Mouse (Mus musculus): ENCODE measurements around the gene Myl7. TPM values are rescaled to one million over a fixed set of nuclear protein-coding genes. Genes with fewer than 3 reads are reported as not detected.

The Myl7 gene
- polyA plus RNA-seq, 1 experiment from 2014 or later = 3.6 TPM

DNA sequence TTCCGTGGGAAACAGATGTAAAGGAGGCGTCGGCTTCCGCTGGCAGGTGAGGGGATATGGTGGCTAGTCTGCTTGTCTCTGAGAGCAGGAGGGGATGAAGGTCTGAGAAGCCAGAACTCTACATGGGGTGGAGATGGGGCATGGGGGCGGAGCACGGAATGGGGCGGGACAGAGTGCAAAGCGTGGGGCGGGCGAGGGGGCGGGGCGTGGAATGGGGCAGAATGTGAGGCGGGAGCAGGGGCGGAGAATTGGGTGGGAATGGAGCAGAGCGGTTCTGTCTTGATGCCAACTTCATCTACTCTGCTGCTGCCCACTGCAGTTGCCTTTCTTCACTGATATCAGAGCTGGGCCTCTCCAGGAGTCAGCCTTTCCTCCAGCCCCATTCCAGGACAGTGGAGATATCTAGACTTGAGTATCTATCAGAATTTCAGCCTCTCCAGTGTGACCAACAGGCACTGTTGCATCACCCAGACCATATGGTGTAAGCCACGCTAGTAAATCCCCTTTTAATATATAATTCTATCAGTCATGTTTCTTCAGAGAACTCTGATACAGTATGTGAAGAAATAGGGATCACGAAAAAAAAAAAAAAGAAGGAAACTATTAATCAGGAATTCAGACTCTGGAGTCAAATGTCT lies 21.9 kb upstream of the Myl7 start:
- H3K9me3 ChIP-seq (ENCODE audit: control insufficient read depth, low read length) = no peaks in the 10 kb centered on the region
- H3K27me3 ChIP-seq (ENCODE audit: control insufficient read depth, insufficient read depth, low read length) = no peaks in the 10 kb centered on the region
- DNase-seq (ENCODE audit: low spot score) (no peak), ATAC-seq (ENCODE audit: insufficient number of reproducible peaks, low FRiP score, low TSS enrichment, low read depth) (no peak)
- WGBS = 30% methylated on average over 17 of the region's 17 CpGs
- H3K27ac ChIP-seq (replicated peaks; ENCODE audit: low read depth, low read length) = no peak overlapping the region
- no peaks in the 10 kb centered on the region for H3K4me1 ChIP-seq (ENCODE audit: control insufficient read depth, insufficient read depth, low read length)
- no peak overlapping the region for H3K4me2 ChIP-seq (ENCODE audit: low read depth, severe bottlenecking)
- H3K36me3 ChIP-seq (ENCODE audit: control insufficient read depth, insufficient read depth, low read length) = no peaks in the 10 kb centered on the region
- no peak overlapping the region for H3K9ac ChIP-seq (ENCODE audit: low read length)
- no peak overlapping the region for H3K4me3 ChIP-seq (ENCODE audit: low read depth, low read length)

DNA sequence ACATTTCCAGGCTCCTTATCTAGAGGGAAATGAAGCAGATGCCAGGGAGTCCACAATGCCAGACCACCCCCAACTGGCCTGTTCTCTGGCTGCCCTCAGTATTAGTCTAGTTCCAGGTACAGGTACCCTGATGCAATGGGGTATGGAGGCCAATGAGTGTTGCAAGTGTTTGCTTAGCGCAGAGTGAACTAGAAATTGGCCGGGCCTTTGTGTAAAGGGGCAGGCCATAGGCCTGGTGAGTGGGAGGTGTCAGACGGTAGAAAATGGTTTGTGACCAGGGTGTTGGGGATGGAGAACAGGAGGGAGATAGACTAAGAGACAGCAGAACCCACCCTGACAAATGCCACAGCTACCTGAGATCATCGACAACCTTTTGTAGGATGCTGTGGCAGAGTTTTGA lies 21.0 kb upstream of the Myl7 start:
- no peaks in the 10 kb centered on the region for H3K36me3 ChIP-seq (ENCODE audit: control insufficient read depth, insufficient read depth, low read length)
- no peak overlapping the region for H3K4me3 ChIP-seq (ENCODE audit: low read depth, low read length)
- H3K4me1 ChIP-seq (ENCODE audit: control insufficient read depth, insufficient read depth, low read length) = no peaks in the 10 kb centered on the region
- H3K27ac ChIP-seq (replicated peaks; ENCODE audit: low read depth, low read length) = no peak overlapping the region
- H3K4me2 ChIP-seq (ENCODE audit: low read depth, severe bottlenecking) = no peak overlapping the region
- DNase-seq (ENCODE audit: low spot score) = no peak
- H3K27me3 ChIP-seq (ENCODE audit: control insufficient read depth, insufficient read depth, low read length) = no peaks in the 10 kb centered on the region
- no peaks in the 10 kb centered on the region for H3K9me3 ChIP-seq (ENCODE audit: control insufficient read depth, low read length)
- H3K9ac ChIP-seq (ENCODE audit: low read length) = no peak overlapping the region
- ATAC-seq (ENCODE audit: insufficient number of reproducible peaks, low FRiP score, low TSS enrichment, low read depth) = no peak
- WGBS = 94% methylated on average over 4 of the region's 4 CpGs

DNA sequence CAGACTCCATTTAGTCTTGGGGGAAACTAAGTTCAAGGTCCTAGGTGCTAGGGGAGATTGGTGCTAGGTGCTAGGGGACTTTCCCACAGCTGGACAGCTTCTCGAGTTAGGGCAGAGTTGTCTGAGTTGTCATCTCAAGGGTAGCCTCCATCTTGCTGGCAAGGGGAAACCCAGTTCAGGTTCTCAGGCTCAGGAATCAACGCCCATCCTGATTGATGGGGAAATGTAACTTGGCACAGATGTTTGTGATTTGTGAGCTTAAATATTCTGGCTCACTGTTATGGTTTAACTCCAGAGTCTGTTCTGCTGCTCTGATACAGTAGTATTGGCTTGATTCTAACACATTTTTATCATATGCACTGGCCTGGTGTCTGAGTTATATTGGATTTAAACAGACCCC lies 19.5 kb upstream of the Myl7 start:
- Histone ChIP-seq H3K4me1 (ENCODE audit: control insufficient read depth, insufficient read depth, low read length) (no peaks in the 10 kb centered on the region), H3K27ac (replicated peaks; ENCODE audit: low read depth, low read length) (no peak overlapping the region), H3K4me3 (ENCODE audit: low read depth, low read length) (no peak overlapping the region), H3K27me3 (ENCODE audit: control insufficient read depth, insufficient read depth, low read length) (no peaks in the 10 kb centered on the region), H3K4me2 (ENCODE audit: low read depth, severe bottlenecking) (no peak overlapping the region), H3K9me3 (ENCODE audit: control insufficient read depth, low read length) (no peaks in the 10 kb centered on the region), H3K9ac (ENCODE audit: low read length) (no peak overlapping the region), H3K36me3 (ENCODE audit: control insufficient read depth, insufficient read depth, low read length) (no peaks in the 10 kb centered on the region)
- DNase-seq (ENCODE audit: low spot score) (no peak), ATAC-seq (ENCODE audit: insufficient number of reproducible peaks, low FRiP score, low TSS enrichment, low read depth) (no peak)
- 67% methylated on average over 2 of the region's 2 CpGs for WGBS

DNA sequence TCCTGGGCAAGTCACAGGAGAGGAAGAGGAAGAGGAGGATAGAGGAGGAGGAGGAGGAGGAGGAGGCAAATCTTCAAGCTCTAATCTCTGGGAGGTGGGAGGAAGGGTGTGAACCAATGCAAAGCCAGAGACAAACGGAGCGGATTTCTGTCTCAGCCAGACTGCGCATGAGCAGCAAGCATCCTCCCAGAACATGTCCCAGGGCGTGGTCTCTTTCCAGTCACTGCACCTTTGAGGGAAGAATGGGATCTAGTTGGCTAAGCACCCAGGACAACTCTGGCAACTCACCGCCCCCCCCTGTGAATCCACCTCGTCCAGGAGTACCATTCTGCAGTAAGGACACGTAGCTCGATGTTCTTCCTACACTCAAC lies 17.6 kb upstream of the Myl7 start:
- Histone ChIP-seq H3K36me3 (ENCODE audit: control insufficient read depth, insufficient read depth, low read length) (no peaks in the 10 kb centered on the region), H3K27me3 (ENCODE audit: control insufficient read depth, insufficient read depth, low read length) (no peaks in the 10 kb centered on the region), H3K9ac (ENCODE audit: low read length) (no peak overlapping the region), H3K4me3 (ENCODE audit: low read depth, low read length) (no peak overlapping the region), H3K4me2 (ENCODE audit: low read depth, severe bottlenecking) (no peak overlapping the region), H3K27ac (replicated peaks; ENCODE audit: low read depth, low read length) (no peak overlapping the region), H3K4me1 (ENCODE audit: control insufficient read depth, insufficient read depth, low read length) (no peaks in the 10 kb centered on the region), H3K9me3 (ENCODE audit: control insufficient read depth, low read length) (no peaks in the 10 kb centered on the region)
- WGBS = 78% methylated on average over 8 of the region's 8 CpGs
- DNase-seq (ENCODE audit: low spot score) (no peak), ATAC-seq (ENCODE audit: insufficient number of reproducible peaks, low FRiP score, low TSS enrichment, low read depth) (no peak)

DNA sequence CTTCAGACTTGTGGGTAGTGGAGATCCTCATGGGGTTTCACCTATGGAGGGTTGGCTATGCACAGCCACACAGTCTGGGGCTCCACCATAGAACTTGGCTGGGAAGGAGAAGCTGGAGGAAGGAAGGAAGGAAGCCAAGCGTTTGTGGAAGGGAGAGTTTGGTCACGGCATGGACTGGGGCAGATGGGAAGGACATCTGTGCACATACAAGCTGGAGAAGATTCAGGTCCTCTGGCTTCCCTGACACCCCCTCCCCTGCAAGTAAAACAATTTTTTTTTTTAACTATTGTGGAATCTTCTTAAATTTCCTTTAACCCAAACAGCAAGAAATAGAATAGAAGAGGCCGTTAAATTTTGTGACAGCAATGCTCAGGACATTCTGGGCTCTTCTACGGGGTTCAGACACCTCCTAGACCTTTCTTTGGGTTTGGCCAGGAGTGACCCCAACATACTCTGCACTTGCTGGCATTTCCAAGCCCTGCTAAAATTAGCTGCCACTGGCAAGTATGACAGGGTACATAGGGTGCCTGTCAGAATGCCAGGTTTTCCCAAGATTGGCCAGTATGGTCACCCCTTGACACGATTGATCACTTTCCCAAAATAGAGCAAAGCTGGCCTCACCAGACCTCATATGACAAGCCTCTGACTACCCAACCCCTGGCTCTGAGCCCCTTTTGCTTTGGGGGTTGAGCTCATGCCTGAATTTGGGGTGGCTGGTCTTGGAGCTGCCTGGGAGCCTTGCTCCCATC lies 17.0 kb upstream of the Myl7 start:
- H3K36me3 ChIP-seq (ENCODE audit: control insufficient read depth, insufficient read depth, low read length) = no peaks in the 10 kb centered on the region
- no peak overlapping the region for H3K4me2 ChIP-seq (ENCODE audit: low read depth, severe bottlenecking)
- ATAC-seq (ENCODE audit: insufficient number of reproducible peaks, low FRiP score, low TSS enrichment, low read depth) = no peak
- H3K9me3 ChIP-seq (ENCODE audit: control insufficient read depth, low read length) = no peaks in the 10 kb centered on the region
- H3K27ac ChIP-seq (replicated peaks; ENCODE audit: low read depth, low read length) = no peak overlapping the region
- WGBS = 90% methylated on average over 5 of the region's 5 CpGs
- H3K27me3 ChIP-seq (ENCODE audit: control insufficient read depth, insufficient read depth, low read length) = no peaks in the 10 kb centered on the region
- H3K9ac ChIP-seq (ENCODE audit: low read length) = no peak overlapping the region
- no peak overlapping the region for H3K4me3 ChIP-seq (ENCODE audit: low read depth, low read length)
- H3K4me1 ChIP-seq (ENCODE audit: control insufficient read depth, insufficient read depth, low read length) = no peaks in the 10 kb centered on the region
- DNase-seq (ENCODE audit: low spot score) = no peak

DNA sequence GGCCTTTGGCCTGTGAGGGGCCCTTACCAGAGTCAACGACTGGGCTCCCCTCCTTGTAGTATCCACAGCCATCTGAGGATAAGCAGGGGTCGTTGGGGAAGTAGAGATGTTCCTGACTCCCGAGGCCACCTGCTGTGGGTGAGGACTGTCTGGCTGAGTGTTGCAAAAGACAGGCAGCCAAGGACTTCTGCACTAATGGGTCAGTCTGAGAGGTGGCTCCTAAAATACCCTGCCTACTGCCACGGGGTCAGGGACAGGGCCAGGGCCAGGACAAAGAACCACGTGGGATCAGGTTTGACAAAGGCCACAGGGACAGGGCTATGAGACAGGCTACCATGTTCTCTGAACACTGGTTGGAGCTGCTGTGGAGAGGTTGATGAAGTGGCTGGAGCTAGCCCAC lies 16.4 kb upstream of the Myl7 start:
- no peaks in the 10 kb centered on the region for H3K4me1 ChIP-seq (ENCODE audit: control insufficient read depth, insufficient read depth, low read length)
- no peaks in the 10 kb centered on the region for H3K9me3 ChIP-seq (ENCODE audit: control insufficient read depth, low read length)
- H3K4me2 ChIP-seq (ENCODE audit: low read depth, severe bottlenecking) = no peak overlapping the region
- no peak overlapping the region for H3K4me3 ChIP-seq (ENCODE audit: low read depth, low read length)
- DNase-seq (ENCODE audit: low spot score) (no peak), ATAC-seq (ENCODE audit: insufficient number of reproducible peaks, low FRiP score, low TSS enrichment, low read depth) (no peak)
- no peak overlapping the region for H3K9ac ChIP-seq (ENCODE audit: low read length)
- no peaks in the 10 kb centered on the region for H3K36me3 ChIP-seq (ENCODE audit: control insufficient read depth, insufficient read depth, low read length)
- 54% methylated on average over 5 of the region's 5 CpGs for WGBS
- no peaks in the 10 kb centered on the region for H3K27me3 ChIP-seq (ENCODE audit: control insufficient read depth, insufficient read depth, low read length)
- H3K27ac ChIP-seq (replicated peaks; ENCODE audit: low read depth, low read length) = no peak overlapping the region

DNA sequence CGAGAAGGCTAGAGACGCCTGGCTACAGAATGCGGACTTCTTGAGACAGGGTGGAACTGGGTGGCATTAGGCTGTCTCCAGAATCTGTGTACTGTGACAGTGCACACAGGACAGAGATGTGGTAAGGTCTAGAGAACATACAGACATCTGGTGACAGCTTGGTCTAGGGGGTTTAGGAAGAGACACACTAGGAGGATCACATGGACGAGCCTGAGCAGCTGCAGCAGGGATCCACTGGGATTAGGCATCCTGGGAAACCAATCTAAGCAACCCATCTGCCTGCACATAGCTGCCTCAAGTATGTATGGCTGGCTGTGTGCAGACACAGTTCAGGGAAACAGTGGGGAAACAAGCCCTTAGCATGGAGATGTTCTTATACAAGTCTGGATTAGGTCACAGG lies 15.4 kb upstream of the Myl7 start:
- Histone ChIP-seq H3K4me2 (ENCODE audit: low read depth, severe bottlenecking) (no peak overlapping the region), H3K27ac (replicated peaks; ENCODE audit: low read depth, low read length) (no peak overlapping the region)
- WGBS = 75% methylated on average over 4 of the region's 4 CpGs

DNA sequence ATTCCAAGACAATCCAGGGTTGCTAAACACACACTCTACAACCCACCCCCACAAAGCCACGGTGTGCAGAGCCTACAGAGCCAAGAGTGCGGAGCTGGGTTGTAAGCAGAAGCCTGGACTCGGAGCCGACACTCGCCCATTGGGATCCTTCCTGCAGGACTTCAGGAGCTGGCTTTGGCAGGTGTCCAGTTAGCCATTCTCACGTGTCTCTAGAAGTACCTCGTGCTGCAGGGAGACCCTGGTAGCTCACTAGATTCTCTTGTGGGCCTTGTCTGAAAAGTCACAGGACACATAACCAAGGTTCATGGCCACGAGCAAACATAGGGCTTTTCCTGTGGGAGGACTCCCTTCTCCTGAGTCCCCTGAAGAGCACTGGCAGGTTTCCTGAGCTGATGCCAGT lies 14.7 kb upstream of the Myl7 start:
- Histone ChIP-seq H3K4me2 (ENCODE audit: low read depth, severe bottlenecking) (no peak overlapping the region), H3K27ac (replicated peaks; ENCODE audit: low read depth, low read length) (no peak overlapping the region), H3K9me3 (ENCODE audit: control insufficient read depth, low read length) (no peaks in the 10 kb centered on the region), H3K9ac (ENCODE audit: low read length) (no peak overlapping the region), H3K27me3 (ENCODE audit: control insufficient read depth, insufficient read depth, low read length) (no peaks in the 10 kb centered on the region), H3K4me3 (ENCODE audit: low read depth, low read length) (no peak overlapping the region), H3K36me3 (ENCODE audit: control insufficient read depth, insufficient read depth, low read length) (no peaks in the 10 kb centered on the region), H3K4me1 (ENCODE audit: control insufficient read depth, insufficient read depth, low read length) (no peaks in the 10 kb centered on the region)
- 76% methylated on average over 8 of the region's 8 CpGs for WGBS
- DNase-seq (ENCODE audit: low spot score) (no peak), ATAC-seq (ENCODE audit: insufficient number of reproducible peaks, low FRiP score, low TSS enrichment, low read depth) (no peak)

More for the DNA sequence above, 15.4 kb upstream of the Myl7 start:
- ATAC-seq (ENCODE audit: insufficient number of reproducible peaks, low FRiP score, low TSS enrichment, low read depth) (no peak), DNase-seq (ENCODE audit: low spot score) (no peak)
- Histone ChIP-seq H3K4me3 (ENCODE audit: low read depth, low read length) (no peak overlapping the region), H3K4me1 (ENCODE audit: control insufficient read depth, insufficient read depth, low read length) (no peaks in the 10 kb centered on the region), H3K27me3 (ENCODE audit: control insufficient read depth, insufficient read depth, low read length) (no peaks in the 10 kb centered on the region), H3K9me3 (ENCODE audit: control insufficient read depth, low read length) (no peaks in the 10 kb centered on the region), H3K9ac (ENCODE audit: low read length) (no peak overlapping the region), H3K36me3 (ENCODE audit: control insufficient read depth, insufficient read depth, low read length) (no peaks in the 10 kb centered on the region)

DNA sequence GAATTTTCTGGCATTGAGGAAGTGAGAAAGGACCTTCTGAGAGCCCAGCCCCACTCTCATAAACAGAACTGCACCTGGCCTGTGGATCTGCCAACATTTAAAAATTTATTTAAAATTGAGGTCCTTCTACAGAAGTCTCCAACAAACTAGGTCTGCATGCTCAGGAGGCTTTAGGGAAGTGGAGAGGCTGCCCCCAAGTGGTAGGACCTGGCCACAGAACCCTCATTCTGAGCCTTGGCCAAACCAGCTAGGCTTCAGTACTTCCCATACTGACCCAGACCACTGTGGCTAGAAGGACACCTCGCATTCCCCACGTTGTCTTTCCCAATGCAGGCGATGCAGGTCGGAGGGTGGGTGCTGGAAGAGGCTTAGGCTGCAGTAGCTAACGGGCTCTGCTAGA lies 14.1 kb upstream of the Myl7 start:
- H3K27ac ChIP-seq (replicated peaks; ENCODE audit: low read depth, low read length) = no peak overlapping the region
- WGBS = 35% methylated on average over 5 of the region's 5 CpGs
- H3K9me3 ChIP-seq (ENCODE audit: control insufficient read depth, low read length) = no peaks in the 10 kb centered on the region
- no peak overlapping the region for H3K4me2 ChIP-seq (ENCODE audit: low read depth, severe bottlenecking)
- H3K27me3 ChIP-seq (ENCODE audit: control insufficient read depth, insufficient read depth, low read length) = no peaks in the 10 kb centered on the region
- DNase-seq (ENCODE audit: low spot score) (peak; percentile 65), ATAC-seq (ENCODE audit: insufficient number of reproducible peaks, low FRiP score, low TSS enrichment, low read depth) (no peak)
- no peaks in the 10 kb centered on the region for H3K36me3 ChIP-seq (ENCODE audit: control insufficient read depth, insufficient read depth, low read length)
- no peak overlapping the region for H3K4me3 ChIP-seq (ENCODE audit: low read depth, low read length)
- no peak overlapping the region for H3K9ac ChIP-seq (ENCODE audit: low read length)
- H3K4me1 ChIP-seq (ENCODE audit: control insufficient read depth, insufficient read depth, low read length) = no peaks in the 10 kb centered on the region
